Mouse (Mus musculus): ENCODE data around the gene Tor4a. TPM values are rescaled to one million over a fixed set of nuclear protein-coding genes. Genes with fewer than 3 reads are reported as not detected.
A peak's percentile ranks its signal among the peaks of the same experiment; 100 is the strongest.

Gene Tor4a
- polyA plus RNA-seq, 1 experiment from 2014 or later: 5.5 TPM

DNA sequence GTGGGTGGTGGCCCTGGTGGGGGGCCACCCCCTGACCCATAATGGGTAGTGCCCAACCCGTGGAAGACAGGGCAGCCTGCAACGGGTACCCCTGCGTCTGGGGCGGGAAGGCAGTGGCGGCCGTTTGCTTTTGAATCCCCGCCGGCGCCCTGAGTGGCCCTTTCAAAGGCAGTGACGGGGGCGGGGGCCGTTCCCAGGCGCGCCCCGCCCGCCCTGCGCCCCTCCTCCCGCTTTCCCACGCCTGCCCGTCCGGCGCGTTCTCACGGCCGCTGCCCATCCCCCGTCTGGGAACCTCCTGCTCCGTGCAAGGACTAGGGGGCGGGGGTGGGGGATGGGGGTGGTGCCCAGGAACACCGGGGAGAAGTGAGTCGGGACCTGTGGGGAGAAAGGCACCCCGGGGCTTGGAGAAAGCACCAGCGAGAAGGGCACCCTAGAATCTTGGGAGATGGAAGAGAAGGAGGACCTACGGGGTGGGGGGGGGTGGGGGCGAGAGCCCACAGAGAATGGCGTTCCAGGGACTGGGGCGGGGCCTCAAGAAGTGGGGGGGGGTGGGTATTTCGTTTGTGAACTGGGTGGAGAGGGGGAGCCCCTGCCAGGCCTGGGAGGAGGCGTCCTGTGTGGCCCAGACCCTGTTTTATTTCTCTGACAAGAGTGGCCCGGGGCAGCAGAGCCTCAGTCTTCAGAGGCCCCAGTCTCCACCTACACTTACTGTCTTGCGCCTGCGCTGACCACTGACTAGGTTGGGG lies 28.6 kb downstream of the Tor4a start:
- WGBS (ENCODE audit: insufficient replicate concordance): 5% methylated on average over 35 of the region's 41 CpGs
- peak overlapping the region; percentile 68 for H3K9ac ChIP-seq
- H3K4me1 ChIP-seq (replicated peaks): peaks cover 65% of the 10 kb centered on the region
- DNase-seq (peak; percentile 32), ATAC-seq (ENCODE audit: low read depth) (peak; percentile 56)
- H3K27me3 ChIP-seq: peaks cover 11% of the 10 kb centered on the region; the same call in 1 of the 2 replicates
- peak overlapping the region; percentile 63 for H3K27ac ChIP-seq
- H3K9me3 ChIP-seq (replicated peaks): no peaks in the 10 kb centered on the region
- peak overlapping the region; percentile 59 for H3K4me3 ChIP-seq (replicated peaks)
- H3K36me3 ChIP-seq: no peaks in the 10 kb centered on the region
- H3K4me2 ChIP-seq: peak overlapping the region; percentile 85

DNA sequence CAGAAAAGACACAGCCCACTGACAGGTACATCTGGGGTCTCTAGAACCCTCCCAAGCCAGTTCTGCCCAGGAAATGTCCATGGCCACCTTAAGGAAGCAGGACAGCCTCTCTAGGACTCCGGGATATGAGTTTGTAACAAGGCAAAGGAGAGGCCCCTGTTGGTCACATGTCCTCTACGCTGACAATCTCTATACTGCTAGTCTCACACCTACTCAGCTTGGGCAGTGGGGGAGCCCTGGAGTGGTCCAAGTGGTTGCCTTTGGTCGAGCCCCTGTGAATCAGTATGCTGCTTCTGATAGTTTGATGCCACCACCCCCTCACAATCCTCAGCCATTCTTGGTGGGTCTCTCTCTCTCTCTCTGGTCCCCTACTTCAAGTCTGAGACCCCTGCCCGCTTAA lies 29.2 kb downstream of the Tor4a start:
- ATAC-seq (ENCODE audit: low read depth) (peak; percentile 29), DNase-seq (no peak)
- peak overlapping the region; percentile 68 for H3K9ac ChIP-seq
- H3K4me2 ChIP-seq: peak overlapping the region; percentile 85
- peak overlapping the region; percentile 59 for H3K4me3 ChIP-seq (replicated peaks)
- H3K9me3 ChIP-seq (replicated peaks): no peaks in the 10 kb centered on the region
- WGBS (ENCODE audit: insufficient replicate concordance): 18% methylated on average over 4 of the region's 4 CpGs
- H3K36me3 ChIP-seq: no peaks in the 10 kb centered on the region
- peaks cover 59% of the 10 kb centered on the region for H3K4me1 ChIP-seq (replicated peaks)
- H3K27ac ChIP-seq: peak overlapping the region; percentile 63; the same call in 1 of the 2 replicates
- H3K27me3 ChIP-seq: peaks cover 15% of the 10 kb centered on the region; the same call in 1 of the 2 replicates

DNA sequence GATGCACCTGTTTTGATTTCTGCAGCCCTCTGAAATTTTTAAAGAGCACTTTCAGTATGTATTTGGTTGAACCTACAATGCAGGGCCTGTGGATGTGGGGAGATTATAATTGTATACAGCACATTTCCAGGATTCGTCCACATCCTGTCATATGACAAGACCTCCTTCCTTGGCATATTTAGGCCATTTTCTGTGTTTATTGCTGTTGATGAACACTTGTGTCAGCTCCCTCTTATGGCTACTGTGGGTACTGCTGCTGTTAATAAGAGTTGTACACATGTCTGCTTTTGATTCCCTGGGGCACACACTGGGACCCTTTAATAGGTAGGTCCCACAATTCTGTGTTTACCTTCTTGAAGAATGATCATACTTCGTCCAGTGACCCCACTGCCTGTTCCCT lies 39.0 kb downstream of the Tor4a start:
- no peak overlapping the region for H3K27ac ChIP-seq
- no peaks in the 10 kb centered on the region for H3K36me3 ChIP-seq
- 30% methylated on average over 2 of the region's 2 CpGs for WGBS (ENCODE audit: insufficient replicate concordance)
- H3K27me3 ChIP-seq: 0 out of 2 replicates have a peak, but pooled peaks cover under 1% of the 10 kb centered on the region
- H3K9ac ChIP-seq: no peak overlapping the region
- H3K4me2 ChIP-seq: no peak overlapping the region
- no peak for ATAC-seq (ENCODE audit: low read depth)
- no peak for DNase-seq
- H3K4me3 ChIP-seq (replicated peaks): no peak overlapping the region
- H3K9me3 ChIP-seq (replicated peaks): no peaks in the 10 kb centered on the region
- H3K4me1 ChIP-seq (replicated peaks): peaks cover 3% of the 10 kb centered on the region

DNA sequence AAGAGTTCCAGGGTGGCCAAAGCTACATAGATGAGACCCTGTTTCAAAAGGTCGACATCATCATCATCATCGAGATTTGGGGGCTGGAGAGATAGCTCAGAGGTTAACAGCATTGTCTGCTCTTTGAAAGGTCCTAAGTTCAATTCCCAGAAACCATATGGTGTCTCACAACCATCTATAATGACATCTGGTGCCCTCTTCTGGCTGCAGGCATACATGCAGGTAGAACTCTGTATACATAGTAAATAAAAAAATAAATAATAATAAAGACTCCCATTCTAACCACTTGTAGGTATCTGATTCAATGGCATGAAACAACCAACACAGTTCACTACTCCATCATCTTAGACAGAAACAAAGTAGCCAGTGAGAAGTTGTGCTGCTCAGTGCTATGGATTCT lies 39.7 kb downstream of the Tor4a start:
- 21% methylated on average over 2 of the region's 2 CpGs for WGBS (ENCODE audit: insufficient replicate concordance)
- Histone ChIP-seq H3K4me3 (replicated peaks) (no peak overlapping the region), H3K27ac (no peak overlapping the region), H3K27me3 (no peaks in the 10 kb centered on the region), H3K9ac (no peak overlapping the region), H3K4me1 (replicated peaks) (peaks cover 5% of the 10 kb centered on the region), H3K4me2 (no peak overlapping the region), H3K9me3 (replicated peaks) (no peaks in the 10 kb centered on the region), H3K36me3 (no peaks in the 10 kb centered on the region)
- DNase-seq: no peak
- ATAC-seq (ENCODE audit: low read depth): peak; percentile 15; the same call in 1 of the 2 replicates

DNA sequence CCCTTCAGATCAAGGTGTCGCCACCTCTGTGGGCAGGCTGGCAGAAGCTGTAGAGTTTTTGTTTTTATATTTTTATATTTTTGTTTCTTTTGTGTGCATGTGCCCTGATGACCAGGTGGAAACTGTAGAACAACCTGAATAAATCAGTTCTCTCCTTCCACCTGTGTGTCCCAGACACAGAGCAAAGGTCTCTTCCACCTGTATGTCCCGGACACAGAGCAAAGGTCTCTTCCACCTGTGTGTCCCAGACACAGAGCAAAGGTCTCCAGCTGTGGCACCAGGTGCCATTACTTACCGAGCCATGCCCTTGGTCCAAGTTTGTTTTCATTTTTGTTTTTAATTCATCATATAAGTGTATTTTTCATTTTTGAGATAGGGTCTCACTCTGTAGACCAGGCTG lies 40.5 kb downstream of the Tor4a start:
- no peak for DNase-seq

DNA sequence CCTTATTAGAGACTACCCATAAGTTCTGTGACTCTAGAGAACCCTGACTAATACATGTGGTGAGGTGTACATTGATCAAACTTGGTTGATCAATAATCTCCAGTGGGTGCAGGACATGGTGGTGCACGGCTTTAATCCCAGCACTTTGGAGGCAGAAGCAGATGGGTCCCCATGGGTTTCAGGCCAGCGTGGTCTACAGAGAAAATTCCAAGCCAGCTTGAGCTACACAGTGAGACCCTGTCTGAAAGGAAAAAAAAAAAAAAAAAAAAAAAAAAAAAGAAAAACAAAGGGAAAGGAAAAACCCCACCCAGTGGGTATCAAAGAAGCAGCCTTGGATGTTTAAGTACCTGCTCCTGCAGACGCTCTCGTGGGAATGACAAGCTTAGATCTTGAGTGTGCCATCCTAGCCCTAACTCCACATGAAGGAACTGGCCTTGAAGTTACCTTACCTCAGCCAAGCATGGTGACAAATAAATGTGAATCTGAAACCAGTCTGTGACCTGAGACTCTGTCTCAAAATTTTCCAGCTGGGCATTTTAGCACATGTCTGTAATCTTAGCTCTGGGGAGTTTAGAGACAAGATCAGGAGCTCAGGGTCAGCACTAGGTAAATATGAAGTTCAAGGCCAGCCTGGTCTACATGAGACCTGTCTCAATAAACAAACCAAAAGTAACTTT lies 45.3 kb downstream of the Tor4a start:
- Histone ChIP-seq H3K27ac (no peak overlapping the region), H3K4me3 (replicated peaks) (no peak overlapping the region), H3K9ac (no peak overlapping the region), H3K4me2 (no peak overlapping the region), H3K9me3 (replicated peaks) (no peaks in the 10 kb centered on the region), H3K4me1 (replicated peaks) (peaks cover 14% of the 10 kb centered on the region), H3K36me3 (no peaks in the 10 kb centered on the region), H3K27me3 (0 out of 2 replicates have a peak, but pooled peaks cover 4% of the 10 kb centered on the region)
- no peak for ATAC-seq (ENCODE audit: low read depth)
- no peak for DNase-seq
- WGBS (ENCODE audit: insufficient replicate concordance): 76% methylated on average over 4 of the region's 4 CpGs

More for the DNA sequence above, 40.5 kb downstream of the Tor4a start:
- no peak overlapping the region for H3K4me3 ChIP-seq (replicated peaks)
- 73% methylated on average over 3 of the region's 3 CpGs for WGBS (ENCODE audit: insufficient replicate concordance)
- H3K9me3 ChIP-seq (replicated peaks): no peaks in the 10 kb centered on the region
- H3K4me2 ChIP-seq: no peak overlapping the region
- H3K27ac ChIP-seq: no peak overlapping the region
- no peaks in the 10 kb centered on the region for H3K36me3 ChIP-seq
- no peak overlapping the region for H3K9ac ChIP-seq
- peaks cover 5% of the 10 kb centered on the region for H3K4me1 ChIP-seq (replicated peaks)
- no peak for ATAC-seq (ENCODE audit: low read depth)
- no peaks in the 10 kb centered on the region for H3K27me3 ChIP-seq

DNA sequence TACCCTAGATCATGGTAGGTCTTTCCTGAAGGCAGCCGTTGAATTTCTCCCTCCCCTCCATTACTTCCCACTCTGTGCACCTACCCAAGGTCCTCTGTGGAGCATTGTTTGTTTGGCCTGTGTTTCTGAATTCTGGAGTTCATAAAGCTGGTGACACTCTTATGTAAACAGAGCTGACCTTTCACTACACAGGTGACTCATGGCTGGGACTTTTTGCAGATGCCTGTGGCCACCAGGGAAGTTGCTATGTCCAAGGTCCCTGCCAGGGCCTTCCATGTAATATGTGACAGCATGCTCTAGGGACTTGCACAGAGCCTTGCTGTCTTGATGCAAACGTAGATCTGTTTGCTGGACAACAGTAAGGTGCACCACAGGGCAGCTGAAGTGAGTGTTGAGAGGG lies 47.0 kb downstream of the Tor4a start:
- Histone ChIP-seq H3K9me3 (replicated peaks) (no peaks in the 10 kb centered on the region), H3K27ac (no peak overlapping the region), H3K4me2 (no peak overlapping the region), H3K27me3 (0 out of 2 replicates have a peak, but pooled peaks cover 4% of the 10 kb centered on the region), H3K9ac (no peak overlapping the region), H3K4me3 (replicated peaks) (no peak overlapping the region), H3K4me1 (replicated peaks) (peaks cover 14% of the 10 kb centered on the region), H3K36me3 (no peaks in the 10 kb centered on the region)
- 55% methylated on average over 2 of the region's 2 CpGs for WGBS (ENCODE audit: insufficient replicate concordance)
- DNase-seq: no peak
- ATAC-seq (ENCODE audit: low read depth): peak; percentile 35; the same call in 1 of the 2 replicates

DNA sequence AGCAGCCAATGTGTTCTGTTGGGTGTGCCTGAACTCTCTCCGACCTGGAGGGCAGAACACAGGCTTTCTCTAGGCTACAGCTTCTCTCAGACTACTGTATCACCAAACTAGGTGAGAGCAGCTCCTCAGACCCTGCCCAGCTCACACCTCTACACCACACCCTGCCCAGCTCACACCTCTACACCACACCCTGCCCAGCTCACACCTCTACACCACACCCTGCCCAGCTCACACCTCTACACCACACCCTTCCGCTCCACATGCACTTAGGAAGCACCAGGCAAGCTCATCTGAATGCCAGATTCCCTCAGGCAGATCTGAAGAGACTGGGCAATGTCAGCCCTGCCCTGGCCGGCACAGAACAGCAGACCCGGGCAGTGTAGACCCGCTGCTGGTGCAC lies 48.8 kb downstream of the Tor4a start:
- Histone ChIP-seq H3K9me3 (replicated peaks) (no peaks in the 10 kb centered on the region), H3K4me2 (no peak overlapping the region), H3K4me1 (replicated peaks) (peaks cover 14% of the 10 kb centered on the region), H3K9ac (no peak overlapping the region), H3K27me3 (0 out of 2 replicates have a peak, but pooled peaks cover 4% of the 10 kb centered on the region), H3K36me3 (no peaks in the 10 kb centered on the region), H3K4me3 (replicated peaks) (no peak overlapping the region), H3K27ac (no peak overlapping the region)
- 77% methylated on average over 5 of the region's 5 CpGs for WGBS (ENCODE audit: insufficient replicate concordance)
- ATAC-seq (ENCODE audit: low read depth) (no peak), DNase-seq (no peak)

DNA sequence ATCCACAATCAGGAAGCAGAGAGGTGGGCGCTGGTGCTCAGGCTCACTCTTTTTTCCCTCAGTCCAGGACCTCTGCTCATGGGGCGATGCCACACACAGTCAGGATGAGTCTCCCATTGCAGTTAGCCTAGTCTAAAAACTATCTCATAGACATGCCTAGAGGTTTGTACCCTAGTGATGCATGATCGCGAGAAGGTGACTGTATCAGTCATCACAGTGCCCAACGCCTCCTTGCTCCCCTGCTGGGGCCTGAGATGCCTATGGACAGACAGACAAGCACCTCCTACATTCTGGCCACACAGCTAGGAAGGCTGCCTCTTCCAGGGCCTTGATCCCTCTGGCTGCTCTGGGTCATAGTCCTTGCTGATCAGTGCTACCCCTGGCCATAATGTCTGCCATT lies 49.3 kb downstream of the Tor4a start:
- Histone ChIP-seq H3K27me3 (0 out of 2 replicates have a peak, but pooled peaks cover 4% of the 10 kb centered on the region), H3K9me3 (replicated peaks) (no peaks in the 10 kb centered on the region), H3K36me3 (no peaks in the 10 kb centered on the region), H3K4me2 (no peak overlapping the region), H3K27ac (no peak overlapping the region), H3K9ac (no peak overlapping the region), H3K4me3 (replicated peaks) (no peak overlapping the region), H3K4me1 (replicated peaks) (peaks cover 9% of the 10 kb centered on the region)
- WGBS (ENCODE audit: insufficient replicate concordance): 76% methylated on average over 5 of the region's 5 CpGs
- DNase-seq: no peak
- no peak for ATAC-seq (ENCODE audit: low read depth)

DNA sequence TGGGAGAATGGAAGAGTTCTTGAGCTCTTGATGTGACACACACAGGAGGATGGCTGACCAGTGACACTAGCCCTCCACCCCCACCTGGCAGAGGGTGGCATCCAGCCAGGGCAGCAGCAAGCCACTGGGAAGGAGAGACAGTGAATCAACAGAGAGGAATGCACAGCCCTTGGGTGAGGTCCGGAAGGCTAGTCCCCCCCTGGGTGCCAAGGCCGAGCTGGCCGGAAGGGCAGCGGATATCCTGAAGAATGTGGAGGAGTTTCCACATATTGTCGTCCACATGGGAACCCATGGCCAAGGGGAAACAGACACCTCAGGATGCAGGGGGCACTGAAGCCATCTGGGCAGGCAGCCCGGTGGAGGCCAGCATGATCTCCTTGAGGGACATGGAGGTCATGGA lies 51.3 kb downstream of the Tor4a start:
- Histone ChIP-seq H3K36me3 (no peaks in the 10 kb centered on the region), H3K9me3 (replicated peaks) (no peaks in the 10 kb centered on the region), H3K4me3 (replicated peaks) (no peak overlapping the region), H3K27me3 (0 out of 2 replicates have a peak, but pooled peaks cover 4% of the 10 kb centered on the region), H3K27ac (no peak overlapping the region), H3K4me1 (replicated peaks) (peaks cover 9% of the 10 kb centered on the region), H3K4me2 (no peak overlapping the region), H3K9ac (no peak overlapping the region)
- DNase-seq: no peak
- ATAC-seq (ENCODE audit: low read depth): no peak
- WGBS (ENCODE audit: insufficient replicate concordance): 47% methylated on average over 6 of the region's 6 CpGs

All from liver, embryonic 13.5 days (tissue).